Mouse (Mus musculus) liver, postnatal 0 days (tissue): Measurements from ENCODE around the gene Otulin. TPM values are rescaled to one million over a fixed set of nuclear protein-coding genes. Genes with fewer than 3 reads are reported as not detected.

Experiments used
- ATAC-seq: fragments of 200-750 bp; cut with Nextera tagmentation; 2 replicates; pipeline ENCODE4 v1.8.0; 2017; ENCODE audit warnings: mild to moderate bottlenecking, moderate library complexity
- DNase-seq: peaks from one replicate; pipeline ENCODE4 v3.0.0-alpha.2; 2016
- H3K27ac ChIP-seq: fragments of 300-500 bp; sonication (generic); 2 replicates; pipeline ENCODE4 v1.5.1; 2014; ENCODE audit warnings: antibody characterized with exemption, moderate library complexity, mild to moderate bottlenecking, low read depth
- H3K27me3 ChIP-seq: fragments of 300-500 bp; sonication (generic); 2 replicates; pipeline ENCODE4 v1.6.1; 2014; ENCODE audit warnings: low read length, control low read depth, mixed read lengths; ENCODE audit not compliant: insufficient read depth
- H3K36me3 ChIP-seq: fragments of 300-500 bp; sonication (generic); replicated peaks from 2 replicates; pipeline ENCODE4 v1.6.1; 2014; ENCODE audit warnings: mild to moderate bottlenecking, control low read depth, low read length, moderate library complexity, mixed read lengths; ENCODE audit not compliant: insufficient read depth
- H3K4me1 ChIP-seq: fragments of 300-500 bp; sonication (generic); 2 replicates; pipeline ENCODE4 v1.6.1; 2014; ENCODE audit warnings: antibody characterized with exemption, mild to moderate bottlenecking, control low read depth; ENCODE audit not compliant: insufficient read depth
- H3K4me2 ChIP-seq: fragments of 300-500 bp; sonication (generic); 2 replicates; pipeline ENCODE4 v1.6.1; 2014; ENCODE audit warnings: low read depth, mild to moderate bottlenecking, low read length, moderate library complexity, mixed read lengths
- H3K4me3 ChIP-seq: fragments of 300-500 bp; sonication (generic); 2 replicates; pipeline ENCODE4 v1.5.1; 2014; ENCODE audit warnings: low read depth, low read length
- H3K9ac ChIP-seq: fragments of 300-500 bp; sonication (generic); replicated peaks from 2 replicates; pipeline ENCODE4 v1.6.1; 2014; ENCODE audit warnings: mild to moderate bottlenecking, moderate library complexity
- H3K9me3 ChIP-seq: fragments of 300-500 bp; sonication (generic); 2 replicates; pipeline ENCODE4 v1.6.1; 2016; ENCODE audit warnings: mild to moderate bottlenecking, control low read depth, low read length, mixed read lengths
- CTCF ChIP-seq: sonication (generic); IDR thresholded peaks from 2 replicates; pipeline ENCODE4 v1.5.1; 2016; ENCODE audit warnings: antibody characterized with exemption, low read depth
- EP300 ChIP-seq: IDR thresholded peaks from 2 replicates; pipeline ENCODE4 v1.6.1; 2016; ENCODE audit warnings: antibody characterized with exemption, low read depth, mild to moderate bottlenecking
- WGBS: fragments of 180-500 bp; shearing (Covaris S2); extraction: QIAGEN DNeasy Blood & Tissue Kit; methylation state at CpG from one replicate; pipeline ENCODE4 v1.1.7; 2014; ENCODE audit not compliant: insufficient replicate concordance; 5-methylcytosine and 5-hydroxymethylcytosine counted together
- polyA plus RNA-seq: library from polyadenylated mRNA; unstranded; fragments of >200 nt; fragmentation: Nextera tagmentation; extraction: Ambion mirVana; gene quantifications from 2 replicates; pipeline ENCODE4 v1.2.1, GENCODE M21; 2015

The Otulin gene
- polyA plus RNA-seq, 1 experiment from 2014 or later: 20.8 TPM

GRCm38 (mm10) chr15:27536186-27536585, 94.3 kb downstream of the Otulin start:
- TF ChIP-seq CTCF: no peak
- no peak for TF ChIP-seq EP300
- Histone ChIP-seq H3K9ac (no peak overlapping the region), H3K4me2 (no peak overlapping the region), H3K9me3 (no peaks in the 10 kb centered on the region), H3K4me3 (no peak overlapping the region), H3K36me3 (no peaks in the 10 kb centered on the region), H3K27ac (no peak overlapping the region), H3K27me3 (no peaks in the 10 kb centered on the region), H3K4me1 (no peaks in the 10 kb centered on the region)
- ATAC-seq: no peak
- 91% methylated on average over 7 of the region's 7 CpGs for WGBS
- no peak for DNase-seq

- no peak for ATAC-seq
- WGBS: 92% methylated on average over 4 of the region's 4 CpGs
- H3K27me3 ChIP-seq: no peaks in the 10 kb centered on the region
- no peak overlapping the region for H3K4me3 ChIP-seq
- H3K27ac ChIP-seq: no peak overlapping the region
- no peak for DNase-seq
- H3K9me3 ChIP-seq: no peaks in the 10 kb centered on the region
- H3K9ac ChIP-seq: no peak overlapping the region
- H3K4me1 ChIP-seq: no peaks in the 10 kb centered on the region
- H3K36me3 ChIP-seq: no peaks in the 10 kb centered on the region
- no peak for TF ChIP-seq EP300
- TF ChIP-seq CTCF: no peak
- H3K4me2 ChIP-seq: no peak overlapping the region
Observed at GRCm38 (mm10) chr15:27535681-27536080, 94.8 kb downstream of the Otulin start.

- H3K9me3 ChIP-seq: no peaks in the 10 kb centered on the region
- no peaks in the 10 kb centered on the region for H3K27me3 ChIP-seq
- 0 out of 2 replicates have a peak, but pooled peaks cover 4% of the 10 kb centered on the region for H3K4me1 ChIP-seq
- TF ChIP-seq CTCF (no peak), EP300 (no peak)
- WGBS: 38% methylated on average over 3 of the region's 3 CpGs
- DNase-seq (no peak), ATAC-seq (no peak)
- H3K36me3 ChIP-seq: no peaks in the 10 kb centered on the region
- no peak overlapping the region for H3K4me2 ChIP-seq
- no peak overlapping the region for H3K9ac ChIP-seq
- H3K27ac ChIP-seq: no peak overlapping the region
- H3K4me3 ChIP-seq: no peak overlapping the region
Observed at GRCm38 (mm10) chr15:27533036-27533435, 97.5 kb downstream of the Otulin start.

DNA sequence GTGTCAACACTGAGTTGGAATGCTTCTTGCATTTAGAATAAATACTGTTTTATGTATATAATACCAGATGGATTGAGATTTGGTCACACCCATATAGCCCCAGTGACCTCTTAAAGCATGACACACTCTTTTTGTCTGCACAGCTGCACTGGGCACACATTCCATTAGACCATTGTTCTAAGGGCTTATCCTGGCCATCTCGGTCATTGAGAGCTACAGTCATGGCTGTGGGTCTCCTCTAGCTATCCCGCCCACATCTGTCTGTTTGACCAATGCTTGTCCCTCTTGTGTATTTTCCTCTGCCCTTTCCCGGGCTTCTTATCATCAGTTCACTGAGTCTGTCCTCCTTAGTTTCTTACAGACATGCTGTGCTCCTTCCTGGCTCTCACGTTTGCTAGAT, 100.5 kb downstream of the Otulin start:
- 56% methylated on average over 4 of the region's 4 CpGs for WGBS
- ATAC-seq (no peak), DNase-seq (no peak)
- Histone ChIP-seq H3K4me2 (no peak overlapping the region), H3K9me3 (no peaks in the 10 kb centered on the region), H3K27me3 (no peaks in the 10 kb centered on the region), H3K4me1 (0 out of 2 replicates have a peak, but pooled peaks cover 5% of the 10 kb centered on the region), H3K9ac (no peak overlapping the region), H3K4me3 (no peak overlapping the region), H3K36me3 (no peaks in the 10 kb centered on the region), H3K27ac (no peak overlapping the region)
- TF ChIP-seq CTCF (no peak), EP300 (no peak)

GRCm38 (mm10) chr15:27528896-27529295, 101.6 kb downstream of the Otulin start:
- no peak overlapping the region for H3K27ac ChIP-seq
- H3K27me3 ChIP-seq: no peaks in the 10 kb centered on the region
- DNase-seq (no peak), ATAC-seq (no peak)
- 57% methylated on average over 4 of the region's 4 CpGs for WGBS
- H3K36me3 ChIP-seq: no peaks in the 10 kb centered on the region
- no peak overlapping the region for H3K4me2 ChIP-seq
- no peak for TF ChIP-seq EP300
- TF ChIP-seq CTCF: no peak
- H3K4me3 ChIP-seq: no peak overlapping the region
- H3K9ac ChIP-seq: no peak overlapping the region
- H3K9me3 ChIP-seq: no peaks in the 10 kb centered on the region
- 0 out of 2 replicates have a peak, but pooled peaks cover 7% of the 10 kb centered on the region for H3K4me1 ChIP-seq

DNA sequence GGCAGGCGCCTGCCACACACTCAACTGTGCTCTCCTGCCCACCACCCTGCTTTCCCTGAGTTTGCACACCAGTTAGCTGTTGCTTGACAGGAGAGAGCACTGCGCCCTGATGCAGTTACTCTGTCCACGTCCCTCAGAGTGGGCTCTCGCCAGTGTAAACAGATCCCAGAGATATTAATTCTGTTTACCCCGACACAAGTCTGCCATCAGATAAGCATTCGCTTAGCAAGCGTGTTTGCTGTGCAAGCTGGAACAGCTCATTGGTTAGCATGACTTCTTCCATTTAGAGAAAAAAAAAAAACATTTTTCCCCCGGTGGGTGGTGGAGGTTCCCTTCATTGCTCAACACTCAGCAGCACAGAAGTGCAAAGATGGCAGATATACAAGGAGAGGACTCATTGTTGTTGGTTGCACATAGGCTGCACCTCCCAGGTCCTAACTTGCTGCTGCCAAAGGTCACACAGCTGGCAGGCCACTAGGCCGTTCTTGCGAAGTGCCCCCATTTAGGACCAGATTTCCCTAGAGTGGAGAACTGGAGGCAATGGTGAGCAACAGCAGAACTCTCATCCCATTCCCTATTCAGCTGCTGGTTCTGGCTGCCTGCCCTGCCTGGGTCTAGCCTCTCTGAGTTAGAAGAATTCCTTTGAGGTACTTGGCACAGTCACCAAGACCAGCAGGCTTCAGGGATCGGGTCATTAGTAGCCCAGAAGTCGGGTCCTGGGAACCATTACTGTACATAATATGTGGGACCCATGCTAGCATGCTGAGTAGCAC, 105.1 kb downstream of the Otulin start:
- Histone ChIP-seq H3K9me3 (no peaks in the 10 kb centered on the region), H3K27me3 (no peaks in the 10 kb centered on the region), H3K4me1 (0 out of 2 replicates have a peak, but pooled peaks cover 7% of the 10 kb centered on the region), H3K9ac (no peak overlapping the region), H3K4me3 (no peak overlapping the region), H3K36me3 (no peaks in the 10 kb centered on the region), H3K4me2 (no peak overlapping the region), H3K27ac (no peak overlapping the region)
- ATAC-seq (no peak), DNase-seq (no peak)
- 56% methylated on average over 12 of the region's 12 CpGs for WGBS
- TF ChIP-seq EP300 (no peak), CTCF (no peak)
